Comparison of ENCODE assay signal across 10 mouse cellular contexts in genomic region chr2:29672746-29673536, GRCm38 (mm10). TPM values are rescaled to one million over a fixed set of nuclear protein-coding genes. Genes with fewer than 3 reads are reported as not detected.
DNase-seq lines count a peak whose midpoint lies in the region; ATAC-seq and TF ChIP-seq lines count a peak whose summit lies in the region.
"Had no signal": no experiment of that assay in that cellular context is flagged by ENCODE, and none has a peak within 500 bp of the region (broad histone marks: within the 10 kb centered on the region; RNA-seq: fewer than 3 reads in every experiment).

No protein-coding gene starts in this region.

- WGBS in lung, postnatal 0 days = 79% methylated on average over 7 of the region's 7 CpGs
- WGBS in macrophage (ENCODE audit: missing documents) = 10% methylated on average over 7 of the region's 7 CpGs
- WGBS in intestine, postnatal 0 days = 82% methylated on average over 7 of the region's 7 CpGs

- H3K27ac ChIP-seq in lung, postnatal 0 days (ENCODE audit: low read length) = no peak overlapping the region
- peak overlapping the region; percentile 41 for H3K27ac ChIP-seq in macrophage
- H3K27ac ChIP-seq in intestine, postnatal 0 days (ENCODE audit: low read depth, low read length) = no peak overlapping the region

- H3K4me2 ChIP-seq in lung, postnatal 0 days (replicated peaks; ENCODE audit: low read depth, low read length) = no peak overlapping the region
- no peak overlapping the region for H3K4me2 ChIP-seq in intestine, postnatal 0 days (replicated peaks; ENCODE audit: low read depth)

- H3K9ac ChIP-seq in lung, postnatal 0 days (replicated peaks; ENCODE audit: low read depth) = no peak overlapping the region
- no peak overlapping the region for H3K9ac ChIP-seq in intestine, postnatal 0 days (ENCODE audit: low read depth, low read length)

- no peaks in the 10 kb centered on the region for H3K9me3 ChIP-seq in lung, postnatal 0 days (ENCODE audit: low read length)
- H3K9me3 ChIP-seq in intestine, postnatal 0 days (ENCODE audit: control insufficient read depth) = no peaks in the 10 kb centered on the region

- peaks cover 82% of the 10 kb centered on the region for H3K79me2 ChIP-seq in macrophage (ENCODE audit: inconsistent target)

- no peak overlapping the region for H3K4me3 ChIP-seq in lung, postnatal 0 days (ENCODE audit: low read depth, low read length)
- no peak overlapping the region for H3K4me3 ChIP-seq in macrophage (ENCODE audit: inconsistent target)
- H3K4me3 ChIP-seq in intestine, postnatal 0 days (ENCODE audit: low read depth, low read length) = no peak overlapping the region

- peak; percentile 45 for DNase-seq in lung, postnatal 0 days (ENCODE audit: low spot score)
- no peak for DNase-seq in lung, postnatal 25 days (ENCODE audit: low spot score)
- peak; percentile 42 to 49 for DNase-seq in thymus, postnatal 10 days (ENCODE audit: low spot score in 2 of 2)
- DNase-seq in embryo, embryonic 9.5 days (ENCODE audit: extremely low spot score) = no peak
- DNase-seq in Muller cell, postnatal 12 days (ENCODE audit: inconsistent ontology term) = no peak
- DNase-seq: cerebellum, postnatal 14 days; kidney, postnatal 10 days had no signal

- H3K4me1 ChIP-seq in lung, postnatal 0 days (ENCODE audit: insufficient read depth, low read depth, low read length) = peaks cover 27% of the 10 kb centered on the region
- no peaks in the 10 kb centered on the region; the same call in 1 of the 2 replicates for H3K4me1 ChIP-seq in intestine, postnatal 0 days (replicated peaks; ENCODE audit: control insufficient read depth, insufficient read depth, low read length)

- no peak for TF ChIP-seq CTCF in lung, postnatal 0 days (IDR thresholded peaks at IDR 0.05)
- TF ChIP-seq CTCF in intestine, postnatal 0 days (IDR thresholded peaks at IDR 0.05; ENCODE audit: low read depth) = no peak

- no peak for TF ChIP-seq EP300 in lung, postnatal 0 days (IDR thresholded peaks at IDR 0.05)

- no peaks in the 10 kb centered on the region for H3K36me3 ChIP-seq in lung, postnatal 0 days (ENCODE audit: insufficient read depth, low read length)
- H3K36me3 ChIP-seq in macrophage (ENCODE audit: inconsistent target) = no peaks in the 10 kb centered on the region
- H3K36me3 ChIP-seq in intestine, postnatal 0 days (ENCODE audit: control insufficient read depth, insufficient read depth) = no peaks in the 10 kb centered on the region

- ATAC-seq in lung, postnatal 0 days = no peak
- peak; percentile 82 for ATAC-seq in activated CD4-positive, CD25-positive, alpha-beta regulatory T cell, adult 4 months
- no peak for ATAC-seq in intestine, postnatal 0 days

- H3K27me3 ChIP-seq in lung, postnatal 0 days (replicated peaks; ENCODE audit: insufficient read depth, low read length) = no peaks in the 10 kb centered on the region
- H3K27me3 ChIP-seq in intestine, postnatal 0 days (replicated peaks; ENCODE audit: control insufficient read depth, insufficient read depth, low read length) = no peaks in the 10 kb centered on the region

RNA-seq across cellular contexts. Expression of gene Rapgef1, which starts 53.4 kb away (rescaled TPM):
- 10.6 and 11.4 TPM in 2 replicates for polyA plus RNA-seq in lung, postnatal 0 days (2015; fragmentation: Nextera tagmentation; extraction: Ambion mirVana)
- 10 to 100 TPM; 21.9 to 24.0 TPM for polyA plus RNA-seq in activated CD4-positive, CD25-positive, alpha-beta regulatory T cell, adult 4 months (2017; shearing (Covaris generic))
- 100 to 1,000 TPM in 2 of 26 experiments, 10 to 100 TPM in 24; 26.3 to 301 (median 53.8) TPM for total RNA-seq in macrophage (2018; cell fraction: chromatin; rRNA removed)
- 10 to 100 TPM; 16.7 to 31.4 (median 23.3) TPM for total RNA-seq in macrophage (2018; cell fraction: cytosol; rRNA removed)
- 10 to 100 TPM; 21.6 to 88.3 (median 35.2) TPM for total RNA-seq in macrophage (2018; cell fraction: nucleus; rRNA removed)
- polyA plus RNA-seq in macrophage (2018) = 14.9 to 26.3 TPM (median 18.4 TPM) in 3 replicates
- polyA plus RNA-seq in intestine, postnatal 0 days (2015; fragmentation: Nextera tagmentation; extraction: Ambion mirVana) = 6.1 and 6.3 TPM in 2 replicates

Comparison
In these comparisons a context has a peak if more than half of its experiments do, and no peak if none do; other contexts are left out.
1. DNase-seq: peak in lung, postnatal 0 days (single experiment) and thymus, postnatal 10 days (2 of 2); none in lung, postnatal 25 days (single experiment), embryo, embryonic 9.5 days (single experiment) and Muller cell, postnatal 12 days (single experiment).